Mouse (Mus musculus) intestine, embryonic 16.5 days (tissue): ENCODE measurements around the gene Mn1. TPM values are rescaled to one million over a fixed set of nuclear protein-coding genes. Genes with fewer than 3 reads are reported as not detected.

Experiments used
- ATAC-seq: fragments of 200-750 bp; cut with Nextera tagmentation; 2 replicates; pipeline ENCODE4 v1.8.0; 2017; ENCODE audit warnings: moderate TSS enrichment, moderate library complexity
- H3K27ac ChIP-seq: fragments of 300-500 bp; sonication (generic); 2 replicates; pipeline ENCODE4 v1.5.1; 2014; ENCODE audit warnings: mild to moderate bottlenecking, low read length
- H3K27me3 ChIP-seq: fragments of 300-500 bp; sonication (generic); replicated peaks from 2 replicates; pipeline ENCODE4 v1.6.1; 2014; ENCODE audit warnings: low read length, control low read depth, mixed read lengths; ENCODE audit not compliant: control insufficient read depth, insufficient read depth
- H3K36me3 ChIP-seq: fragments of 300-500 bp; sonication (generic); 2 replicates; pipeline ENCODE4 v1.6.1; 2014; ENCODE audit warnings: low read length, control low read depth; ENCODE audit not compliant: control insufficient read depth, insufficient read depth
- H3K4me1 ChIP-seq: fragments of 300-500 bp; sonication (generic); 2 replicates; pipeline ENCODE4 v1.6.1; 2014; ENCODE audit warnings: low read length, control low read depth, mixed read lengths; ENCODE audit not compliant: control insufficient read depth, insufficient read depth
- H3K4me2 ChIP-seq: fragments of 300-500 bp; sonication (generic); 2 replicates; pipeline ENCODE4 v1.6.1; 2014; ENCODE audit warnings: low read depth, low read length, control low read depth
- H3K4me3 ChIP-seq: fragments of 300-500 bp; sonication (generic); 2 replicates; pipeline ENCODE4 v1.5.1; 2014; ENCODE audit warnings: mild to moderate bottlenecking, low read length
- H3K9ac ChIP-seq: fragments of 300-500 bp; sonication (generic); 2 replicates; pipeline ENCODE4 v1.6.1; 2014; ENCODE audit warnings: low read depth, low read length
- H3K9me3 ChIP-seq: fragments of 300-500 bp; sonication (generic); 2 replicates; pipeline ENCODE4 v1.6.1; 2016; ENCODE audit warnings: low read length, control low read depth; ENCODE audit not compliant: control insufficient read depth
- WGBS: fragments of 180-500 bp; shearing (Covaris S2); extraction: QIAGEN DNeasy Blood & Tissue Kit; methylation state at CpG from one replicate; pipeline ENCODE4 v1.1.7; 2014; 5-methylcytosine and 5-hydroxymethylcytosine counted together
- polyA plus RNA-seq: library from polyadenylated mRNA; unstranded; fragments of >200 nt; fragmentation: Nextera tagmentation; extraction: Ambion mirVana; gene quantifications from 2 replicates; pipeline ENCODE4 v1.2.1, GENCODE M21; 2015

The Mn1 gene
- polyA plus RNA-seq, 1 experiment from 2014 or later = 7.4 TPM

GRCm38 (mm10) chr5:111438336-111438735 lies 21.2 kb downstream of the Mn1 start:
- Histone ChIP-seq H3K27ac (no peak overlapping the region), H3K4me2 (no peak overlapping the region), H3K27me3 (no peaks in the 10 kb centered on the region), H3K9me3 (no peaks in the 10 kb centered on the region), H3K4me3 (no peak overlapping the region), H3K9ac (no peak overlapping the region), H3K4me1 (peaks cover 18% of the 10 kb centered on the region), H3K36me3 (no peaks in the 10 kb centered on the region)
- no peak for ATAC-seq
- 74% methylated on average over 3 of the region's 3 CpGs for WGBS

- ATAC-seq = no peak
- WGBS = 81% methylated on average over 8 of the region's 8 CpGs
Measured at GRCm38 (mm10) chr5:111438821-111439220, 21.7 kb downstream of the Mn1 start.

GRCm38 (mm10) chr5:111440264-111440663 lies 23.1 kb downstream of the Mn1 start:
- H3K4me1 ChIP-seq = peaks cover 6% of the 10 kb centered on the region; the same call in 1 of the 2 replicates
- H3K9ac ChIP-seq = no peak overlapping the region
- H3K4me2 ChIP-seq = no peak overlapping the region
- ATAC-seq = no peak
- H3K27me3 ChIP-seq = no peaks in the 10 kb centered on the region
- H3K36me3 ChIP-seq = no peaks in the 10 kb centered on the region
- 79% methylated on average over 4 of the region's 4 CpGs for WGBS
- H3K4me3 ChIP-seq = no peak overlapping the region
- H3K27ac ChIP-seq = no peak overlapping the region
- H3K9me3 ChIP-seq = no peaks in the 10 kb centered on the region

More at GRCm38 (mm10) chr5:111438821-111439220, 21.7 kb downstream of the Mn1 start:
- Histone ChIP-seq H3K4me3 (no peak overlapping the region), H3K36me3 (no peaks in the 10 kb centered on the region), H3K4me1 (peaks cover 17% of the 10 kb centered on the region), H3K9ac (no peak overlapping the region), H3K27me3 (no peaks in the 10 kb centered on the region), H3K9me3 (no peaks in the 10 kb centered on the region), H3K27ac (no peak overlapping the region), H3K4me2 (no peak overlapping the region)

- H3K4me3 ChIP-seq = no peak overlapping the region
- H3K9ac ChIP-seq = no peak overlapping the region
- H3K27me3 ChIP-seq = no peaks in the 10 kb centered on the region
- H3K27ac ChIP-seq = no peak overlapping the region
- H3K4me1 ChIP-seq = no peaks in the 10 kb centered on the region
- no peak for ATAC-seq
- 69% methylated on average over 11 of the region's 11 CpGs for WGBS
- no peaks in the 10 kb centered on the region for H3K36me3 ChIP-seq
- no peak overlapping the region for H3K4me2 ChIP-seq
- no peaks in the 10 kb centered on the region for H3K9me3 ChIP-seq
Measured at GRCm38 (mm10) chr5:111442151-111442871, 25.1 kb downstream of the Mn1 start.

- H3K4me3 ChIP-seq = no peak overlapping the region
- H3K4me2 ChIP-seq = no peak overlapping the region
- H3K36me3 ChIP-seq = no peaks in the 10 kb centered on the region
- no peak overlapping the region for H3K27ac ChIP-seq
- H3K27me3 ChIP-seq = no peaks in the 10 kb centered on the region
- WGBS = 96% methylated on average over 3 of the region's 3 CpGs
- no peak overlapping the region for H3K9ac ChIP-seq
- no peak for ATAC-seq
- no peaks in the 10 kb centered on the region for H3K9me3 ChIP-seq
- no peaks in the 10 kb centered on the region for H3K4me1 ChIP-seq
Measured at GRCm38 (mm10) chr5:111443636-111444035, 26.5 kb downstream of the Mn1 start.

- no peak for ATAC-seq
- no peaks in the 10 kb centered on the region for H3K9me3 ChIP-seq
- no peaks in the 10 kb centered on the region for H3K4me1 ChIP-seq
- H3K27me3 ChIP-seq = no peaks in the 10 kb centered on the region
- 84% methylated on average over 4 of the region's 4 CpGs for WGBS
- no peaks in the 10 kb centered on the region for H3K36me3 ChIP-seq
- no peak overlapping the region for H3K9ac ChIP-seq
- H3K4me3 ChIP-seq = no peak overlapping the region
- no peak overlapping the region for H3K27ac ChIP-seq
- H3K4me2 ChIP-seq = no peak overlapping the region
Measured at GRCm38 (mm10) chr5:111444361-111444760, 27.2 kb downstream of the Mn1 start.

- Histone ChIP-seq H3K4me1 (no peaks in the 10 kb centered on the region), H3K27ac (no peak overlapping the region)
- ATAC-seq = no peak
Measured at GRCm38 (mm10) chr5:111446652-111447051, 29.5 kb downstream of the Mn1 start.

GRCm38 (mm10) chr5:111449700-111450099 lies 32.5 kb downstream of the Mn1 start:
- Histone ChIP-seq H3K9ac (no peak overlapping the region), H3K4me2 (no peak overlapping the region), H3K4me1 (no peaks in the 10 kb centered on the region), H3K4me3 (no peak overlapping the region), H3K9me3 (no peaks in the 10 kb centered on the region), H3K36me3 (no peaks in the 10 kb centered on the region), H3K27ac (no peak overlapping the region), H3K27me3 (no peaks in the 10 kb centered on the region)
- ATAC-seq = no peak
- WGBS = 71% methylated on average over 8 of the region's 8 CpGs

More at GRCm38 (mm10) chr5:111446652-111447051, 29.5 kb downstream of the Mn1 start:
- no peaks in the 10 kb centered on the region for H3K36me3 ChIP-seq
- no peak overlapping the region for H3K4me2 ChIP-seq
- H3K27me3 ChIP-seq = no peaks in the 10 kb centered on the region
- WGBS = 71% methylated on average over 7 of the region's 7 CpGs
- H3K4me3 ChIP-seq = no peak overlapping the region
- no peaks in the 10 kb centered on the region for H3K9me3 ChIP-seq
- no peak overlapping the region for H3K9ac ChIP-seq

- no peak for ATAC-seq
Measured at GRCm38 (mm10) chr5:111454240-111454639, 37.1 kb downstream of the Mn1 start.

GRCm38 (mm10) chr5:111454876-111455275 lies 37.7 kb downstream of the Mn1 start:
- ATAC-seq = no peak
- H3K9ac ChIP-seq = no peak overlapping the region
- H3K27ac ChIP-seq = no peak overlapping the region
- no peaks in the 10 kb centered on the region for H3K9me3 ChIP-seq
- WGBS = 89% methylated on average over 6 of the region's 6 CpGs
- no peaks in the 10 kb centered on the region for H3K4me1 ChIP-seq
- no peaks in the 10 kb centered on the region for H3K27me3 ChIP-seq
- no peak overlapping the region for H3K4me2 ChIP-seq
- no peak overlapping the region for H3K4me3 ChIP-seq
- no peaks in the 10 kb centered on the region for H3K36me3 ChIP-seq

More at GRCm38 (mm10) chr5:111454240-111454639, 37.1 kb downstream of the Mn1 start:
- Histone ChIP-seq H3K27ac (no peak overlapping the region), H3K27me3 (no peaks in the 10 kb centered on the region), H3K4me3 (no peak overlapping the region), H3K9ac (no peak overlapping the region), H3K36me3 (no peaks in the 10 kb centered on the region), H3K9me3 (no peaks in the 10 kb centered on the region), H3K4me2 (no peak overlapping the region), H3K4me1 (no peaks in the 10 kb centered on the region)
- WGBS = 88% methylated on average over 5 of the region's 5 CpGs
